Mouse (Mus musculus): ENCODE results near the gene Notch3.

GRCm38 (mm10) chr17:32165803-32166595, 653 bp downstream of the Notch3 start:
- TF ChIP-seq CTCF (IDR thresholded peaks at IDR 0.05; ENCODE audit: control insufficient read depth, insufficient read depth, low read length) (no peak), POLR2A (IDR thresholded peaks at IDR 0.05; ENCODE audit: borderline replicate concordance, control insufficient read depth, low read depth, low read length) (no peak)
